Mouse (Mus musculus): ENCODE data around the gene Pank4.
A peak's percentile ranks its signal among the peaks of the same experiment; 100 is the strongest.

Pank4 gene

GRCm38 (mm10) chr4:154943323-154944039, 20.4 kb upstream of the Pank4 start:
- DNase-seq (ENCODE audit: low spot score in 2 of 2) = no peak

- peak; percentile 85 to 88 for DNase-seq (ENCODE audit: low spot score in 2 of 2)
These were observed 19.8 kb upstream of the Pank4 start for GRCm38 (mm10) chr4:154944121-154944590.

DNA sequence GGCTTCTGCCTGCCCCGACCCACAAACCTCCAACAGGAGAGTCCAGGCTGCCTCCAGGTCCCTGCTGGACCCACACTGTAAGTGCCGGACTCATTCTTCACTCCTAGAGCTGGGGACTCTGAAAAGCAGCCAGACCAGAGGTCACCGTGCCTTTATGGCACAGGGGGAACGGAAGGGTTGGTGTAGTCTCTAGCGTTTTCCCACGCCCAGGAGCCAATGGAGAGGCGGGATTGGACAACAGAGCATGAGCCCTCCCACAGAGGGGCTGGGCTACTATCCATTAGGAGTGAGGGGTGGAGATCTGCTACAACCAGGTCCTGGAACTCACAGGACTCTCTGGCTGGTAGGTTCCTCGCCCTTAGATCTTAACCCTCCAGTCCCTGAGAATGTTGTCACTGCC, 17.6 kb upstream of the Pank4 start:
- no peak for DNase-seq (ENCODE audit: low spot score in 2 of 2)

GRCm38 (mm10) chr4:154948066-154948939, 15.6 kb upstream of the Pank4 start:
- no peak for DNase-seq (ENCODE audit: low spot score in 2 of 2)

DNA sequence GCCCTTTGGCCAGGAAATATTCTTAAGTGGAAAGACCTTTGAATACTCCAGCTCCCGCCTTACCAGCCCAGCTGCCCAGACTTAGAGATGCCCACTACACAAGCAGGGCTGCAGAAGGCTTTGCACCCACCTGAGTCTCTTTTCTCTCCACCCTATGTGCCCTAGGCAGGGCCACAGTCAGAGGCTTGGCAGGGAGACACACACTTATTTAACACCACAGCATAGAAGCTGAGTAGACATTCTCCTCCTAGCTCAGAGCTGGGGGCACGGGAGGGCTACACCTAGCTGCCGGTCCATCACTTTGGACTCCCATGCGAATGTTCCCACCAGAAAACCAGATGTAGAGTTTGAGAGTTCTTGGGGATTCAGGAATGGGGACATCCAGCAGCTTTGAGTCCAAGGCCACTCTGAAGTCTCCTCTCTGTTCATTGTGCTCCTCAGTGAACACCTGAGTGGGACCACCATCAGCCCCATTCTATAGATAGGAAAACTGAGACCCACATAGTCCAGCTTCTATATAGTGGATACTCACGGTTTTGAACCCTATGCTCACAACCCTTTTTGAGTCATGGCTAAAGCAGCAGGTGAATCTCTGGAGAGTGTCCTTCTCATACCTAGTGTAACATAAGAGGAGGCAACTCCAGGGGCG, 14.9 kb upstream of the Pank4 start:
- DNase-seq (ENCODE audit: low spot score in 2 of 2) = no peak

- no peak for DNase-seq (ENCODE audit: low spot score in 2 of 2)
These were observed 14.3 kb upstream of the Pank4 start for GRCm38 (mm10) chr4:154949589-154949982.

- DNase-seq (ENCODE audit: low spot score in 2 of 2) = no peak
These were observed 11.3 kb upstream of the Pank4 start for GRCm38 (mm10) chr4:154952461-154953241.

DNA sequence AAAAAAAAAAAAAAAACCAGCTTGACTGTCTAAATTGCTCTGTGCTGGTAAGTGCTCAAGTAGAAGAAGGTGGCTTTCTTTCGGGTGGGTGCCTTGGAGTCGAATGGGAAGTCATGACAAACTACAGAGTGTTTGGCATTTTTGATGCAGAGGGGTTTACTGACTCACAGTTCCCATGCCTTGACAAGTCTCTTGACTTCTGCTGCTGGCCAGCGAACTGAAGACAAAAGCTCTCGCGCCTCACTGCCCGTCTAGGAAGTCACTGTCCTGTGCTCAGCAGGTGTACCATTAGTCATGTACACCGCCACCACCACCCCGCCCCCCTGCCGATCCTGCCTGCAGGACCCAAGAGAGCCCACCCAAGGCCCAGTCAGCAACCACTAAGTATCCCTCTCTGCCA, 7.3 kb upstream of the Pank4 start:
- peak; percentile 42 to 53 for DNase-seq (ENCODE audit: low spot score in 2 of 2)

GRCm38 (mm10) chr4:154957289-154957993, 6.5 kb upstream of the Pank4 start:
- no peak for DNase-seq (ENCODE audit: low spot score in 2 of 2)

GRCm38 (mm10) chr4:154958171-154958570, 5.8 kb upstream of the Pank4 start:
- no peak for DNase-seq (ENCODE audit: low spot score in 2 of 2)

GRCm38 (mm10) chr4:154958621-154959020, 5.3 kb upstream of the Pank4 start:
- DNase-seq (ENCODE audit: low spot score in 2 of 2) = no peak

GRCm38 (mm10) chr4:154960021-154960689, 3.8 kb upstream of the Pank4 start:
- no peak for DNase-seq (ENCODE audit: low spot score in 2 of 2)

- peak; percentile 37 to 39 for DNase-seq (ENCODE audit: low spot score in 2 of 2)
These were observed 3.2 kb upstream of the Pank4 start, which contains the start of gene Hes5 for GRCm38 (mm10) chr4:154960690-154961225. Gene Hes5, plus strand, starts transcription at chr4:154960923.

DNA sequence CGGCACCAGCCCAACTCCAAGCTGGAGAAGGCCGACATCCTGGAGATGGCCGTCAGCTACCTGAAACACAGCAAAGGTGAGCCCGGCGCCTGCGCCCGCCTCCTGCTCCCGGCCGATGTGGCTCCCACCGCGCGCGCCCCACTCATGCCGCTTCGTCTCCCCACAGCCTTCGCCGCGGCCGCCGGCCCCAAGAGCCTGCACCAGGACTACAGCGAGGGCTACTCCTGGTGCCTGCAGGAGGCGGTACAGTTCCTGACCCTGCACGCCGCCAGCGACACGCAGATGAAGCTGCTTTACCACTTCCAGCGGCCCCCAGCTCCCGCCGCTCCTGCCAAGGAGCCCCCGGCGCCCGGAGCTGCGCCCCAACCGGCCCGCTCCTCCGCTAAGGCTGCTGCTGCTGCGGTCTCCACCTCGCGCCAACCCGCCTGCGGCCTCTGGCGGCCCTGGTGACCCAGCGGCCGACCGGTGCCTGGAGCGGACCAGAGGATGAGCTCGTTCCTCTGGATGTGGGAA, 2.6 kb upstream of the Pank4 start:
- DNase-seq (ENCODE audit: low spot score in 2 of 2) = peak; percentile 58 to 61

GRCm38 (mm10) chr4:154961911-154962310, 2.0 kb upstream of the Pank4 start:
- peak; percentile 91 for DNase-seq (ENCODE audit: low spot score in 2 of 2)

DNA sequence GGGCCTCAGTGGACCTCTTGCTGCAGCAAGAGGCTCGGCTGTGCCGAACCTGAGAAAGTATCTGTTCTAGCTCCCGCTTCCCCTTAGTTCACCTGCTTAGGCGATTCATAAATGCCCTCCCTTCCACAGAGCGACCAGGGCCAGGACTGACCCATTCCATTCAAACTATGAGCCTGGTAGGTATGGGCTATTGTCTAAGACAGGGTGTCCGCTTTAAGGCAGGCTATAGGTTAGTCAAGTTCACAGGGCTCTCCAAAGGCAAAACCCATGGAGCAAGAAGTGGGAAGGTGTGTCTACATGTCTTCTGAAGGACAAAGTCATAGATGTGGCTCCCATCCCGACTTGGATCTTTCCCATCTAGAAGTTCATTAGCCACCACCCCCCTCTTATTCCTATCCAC, 1.2 kb upstream of the Pank4 start:
- DNase-seq (ENCODE audit: low spot score in 2 of 2) = no peak

- no peak for DNase-seq (ENCODE audit: low spot score in 2 of 2)
These were observed 610 bp upstream of the Pank4 start for GRCm38 (mm10) chr4:154963190-154963836.

- peak; percentile 51 to 54 for DNase-seq (ENCODE audit: low spot score in 2 of 2)
These were observed 785 bp downstream of the Pank4 start for GRCm38 (mm10) chr4:154964581-154965235.

GRCm38 (mm10) chr4:154965856-154966255, 1.9 kb downstream of the Pank4 start:
- DNase-seq (ENCODE audit: low spot score in 2 of 2) = no peak
